Mouse (Mus musculus) kidney, adult 2 months (tissue): ENCODE data around the gene Gm10130. TPM values are rescaled to one million over a fixed set of nuclear protein-coding genes. Genes with fewer than 3 reads are reported as not detected.
"Not testable (repeated sequence)": the region's sequence is repeated elsewhere in the genome, so short reads cannot be mapped to it uniquely, and the experiment has no call there.

ENCODE experiments used
- DNase-seq: peaks from one replicate; pipeline ENCODE4 v3.0.0; 2021
- H3K27ac ChIP-seq: fragments of 200-500 bp; 2 replicates; pipeline ENCODE4 v1.5.1; 2012; ENCODE audit warnings: low read depth, low read length, control low read depth, inconsistent platforms; ENCODE audit not compliant: insufficient read depth
- H3K27me3 ChIP-seq: fragments of 200-500 bp; replicated peaks from 2 replicates; pipeline ENCODE4 v1.6.1; 2012; ENCODE audit warnings: mild to moderate bottlenecking, moderate library complexity, low read length, inconsistent platforms; ENCODE audit not compliant: control insufficient read depth, insufficient read depth
- H3K36me3 ChIP-seq: fragments of 200-500 bp; 2 replicates; pipeline ENCODE4 v1.6.1; 2012; ENCODE audit warnings: mild to moderate bottlenecking, moderate library complexity, low read length, inconsistent platforms; ENCODE audit not compliant: control insufficient read depth, insufficient read depth
- H3K4me1 ChIP-seq: fragments of 200-500 bp; 2 replicates; pipeline ENCODE4 v1.6.1; 2011; ENCODE audit warnings: low read length; ENCODE audit not compliant: control insufficient read depth, insufficient read depth
- H3K4me3 ChIP-seq: fragments of 200-500 bp; 2 replicates; pipeline ENCODE4 v1.5.1; 2011; ENCODE audit warnings: mild to moderate bottlenecking, low read depth, low read length, control low read depth; ENCODE audit not compliant: insufficient read depth
- CTCF ChIP-seq: fragments of 200-500 bp; conservative IDR thresholded peaks from 2 replicates; pipeline ENCODE4 v1.5.1; 2011; ENCODE audit warnings: low read depth, mild to moderate bottlenecking, control low read depth, low read length, moderate library complexity, mixed read lengths; ENCODE audit not compliant: insufficient read depth, insufficient read length
- POLR2A ChIP-seq: fragments of 200-500 bp; IDR thresholded peaks from one replicate; pipeline ENCODE4 v1.6.1; 2011; ENCODE audit warnings: low read depth, low read length, control low read depth
- WGBS: fragments of 180-500 bp; shearing (Covaris S2); methylation state at CpG from one replicate; pipeline ENCODE4 v1.1.7; 2018; 5-methylcytosine and 5-hydroxymethylcytosine counted together
- polyA plus RNA-seq: library from polyadenylated mRNA; depleted of rRNA; stranded (reverse); fragments of >200 nt; gene quantifications from 2 replicates; pipeline ENCODE4 v1.2.3, GENCODE M21; 2012; rRNA removed

The Gm10130 gene
- polyA plus RNA-seq, 1 experiment: not detected

DNA sequence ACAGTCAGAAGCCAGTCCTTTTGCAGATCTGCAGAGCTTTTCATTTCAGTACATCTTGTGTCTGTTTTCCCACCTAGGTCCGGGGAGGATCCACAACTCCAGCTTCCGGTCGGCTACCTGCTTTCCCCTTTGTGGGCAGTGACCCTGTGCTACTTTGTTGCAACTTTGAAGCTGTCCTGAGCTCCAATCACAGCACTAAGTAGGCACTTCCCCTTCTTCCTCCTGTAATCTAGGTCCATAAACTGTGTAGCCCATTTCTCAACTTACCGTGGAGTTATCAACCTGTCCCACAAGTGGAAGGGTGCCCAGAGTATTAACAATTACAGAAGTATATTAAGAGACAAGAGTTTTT, 39.4 kb downstream of the Gm10130 start:
- H3K36me3 ChIP-seq: no peaks in the 10 kb centered on the region
- 3% methylated on average over 4 of the region's 4 CpGs for WGBS
- H3K4me3 ChIP-seq: peak overlapping the region; percentile 91
- H3K4me1 ChIP-seq: no peaks in the 10 kb centered on the region; the same call in 1 of the 2 replicates
- TF ChIP-seq CTCF: no peak
- TF ChIP-seq POLR2A: no peak
- H3K27me3 ChIP-seq: no peaks in the 10 kb centered on the region
- H3K27ac ChIP-seq: peak overlapping the region; percentile 1; the same call in 1 of the 2 replicates
- DNase-seq: no peak

DNA sequence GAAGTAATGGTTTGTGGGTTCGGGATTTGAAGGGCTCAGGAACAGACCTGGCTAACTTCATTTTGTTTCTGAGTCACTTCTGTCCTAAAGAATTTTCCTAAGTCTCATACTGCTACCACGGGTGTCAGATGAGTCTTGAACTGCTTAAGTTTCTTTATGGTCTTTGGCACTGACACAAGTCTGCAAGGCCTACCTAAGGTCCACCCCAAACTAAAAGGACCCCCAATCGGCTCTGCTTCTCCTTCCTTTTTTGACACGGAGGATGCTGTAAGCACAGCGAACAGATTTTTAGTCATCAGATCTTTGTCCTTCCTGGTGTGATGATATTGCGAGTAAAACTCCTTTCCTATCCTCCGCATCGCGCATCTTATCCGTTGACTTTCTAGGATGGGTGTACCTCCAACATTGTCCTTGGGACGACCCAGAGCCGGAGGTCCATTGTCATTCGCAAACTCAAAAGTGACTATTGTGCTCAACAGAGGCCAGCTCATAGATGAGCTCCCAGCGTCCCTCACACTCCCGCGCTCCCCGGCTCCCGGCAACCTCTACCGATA, 62.1 kb downstream of the Gm10130 start:
- H3K27ac ChIP-seq, H3K27me3 ChIP-seq, H3K4me1 ChIP-seq, H3K4me3 ChIP-seq, H3K36me3 ChIP-seq: not testable (repeated sequence)
- peak; percentile 1 for DNase-seq
- WGBS: 94% methylated on average over 19 of the region's 19 CpGs

DNA sequence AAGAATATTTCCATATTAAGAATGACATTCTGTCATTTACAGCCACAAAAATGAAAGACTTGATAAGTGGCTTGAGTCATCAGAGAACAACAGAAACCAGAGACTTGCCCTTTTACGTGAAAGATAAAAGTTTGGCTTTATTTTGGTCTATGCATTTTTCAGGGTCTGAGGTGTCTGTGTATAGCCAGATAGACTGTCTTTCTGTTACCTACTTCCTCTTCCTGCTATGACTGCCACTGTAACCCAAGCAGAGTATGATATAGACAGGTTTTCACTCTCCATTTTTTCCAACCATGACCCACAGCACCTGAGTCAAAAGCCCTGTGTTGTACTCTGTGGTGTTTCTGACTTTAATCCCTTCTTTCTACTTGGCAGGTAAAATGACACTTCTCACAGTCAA, 66.7 kb downstream of the Gm10130 start:
- no peak overlapping the region for H3K27ac ChIP-seq
- H3K27me3 ChIP-seq: no peaks in the 10 kb centered on the region
- H3K36me3 ChIP-seq: no peaks in the 10 kb centered on the region
- H3K4me3 ChIP-seq: no peak overlapping the region
- no peaks in the 10 kb centered on the region for H3K4me1 ChIP-seq
- TF ChIP-seq POLR2A (no peak), CTCF (no peak)
- WGBS: 90% methylated on average over 1 of the region's 1 CpGs
- no peak for DNase-seq

- H3K27ac ChIP-seq, DNase-seq, H3K36me3 ChIP-seq, H3K4me3 ChIP-seq, H3K27me3 ChIP-seq, H3K4me1 ChIP-seq: not testable (repeated sequence)
- WGBS: 93% methylated on average over 17 of the region's 17 CpGs
Measured at GRCm38 (mm10) chr2:150412146-150412545, 88.6 kb downstream of the Gm10130 start.

Other genes with a start within 250 kb of the Gm10130 start
- gene Zfp120, start 187.0 kb upstream of the Gm10130 start, polyA plus RNA-seq: 0.92 and 1.6 TPM in 2 replicates
- not detected in 2 replicates for gene Gm10770, start 144.0 kb upstream of the Gm10130 start, polyA plus RNA-seq
- gene Gm14139, start 141.9 kb upstream of the Gm10130 start, polyA plus RNA-seq: not detected in 2 replicates
- gene Zfp937, start 105.6 kb upstream of the Gm10130 start, polyA plus RNA-seq: 0.38 and 0.41 TPM in 2 replicates
- 0.16 TPM in 1 of 2 replicates, not detected in the other for gene Gm21994, start 68.1 kb upstream of the Gm10130 start, polyA plus RNA-seq
- not detected in 2 replicates for gene Gm14124, start 66.2 kb upstream of the Gm10130 start, polyA plus RNA-seq
- 1.4 and 1.5 TPM in 2 replicates for gene 3300002I08Rik, start 39.1 kb downstream of the Gm10130 start, polyA plus RNA-seq
- gene Zfp442, start 127.8 kb downstream of the Gm10130 start, polyA plus RNA-seq: 0.13 and 0.18 TPM in 2 replicates
- gene Zfp345, start 161.4 kb downstream of the Gm10130 start, polyA plus RNA-seq: not detected in 2 replicates
- 0.22 and 1.3 TPM in 2 replicates for gene Cst7, start 246.7 kb downstream of the Gm10130 start, polyA plus RNA-seq